Mouse (Mus musculus): Measurements from ENCODE around the gene Kcnj15. TPM values are rescaled to one million over a fixed set of nuclear protein-coding genes. Genes with fewer than 3 reads are reported as not detected.

Gene Kcnj15
- polyA plus RNA-seq, 1 experiment from 2014 or later = 3.8 TPM

DNA sequence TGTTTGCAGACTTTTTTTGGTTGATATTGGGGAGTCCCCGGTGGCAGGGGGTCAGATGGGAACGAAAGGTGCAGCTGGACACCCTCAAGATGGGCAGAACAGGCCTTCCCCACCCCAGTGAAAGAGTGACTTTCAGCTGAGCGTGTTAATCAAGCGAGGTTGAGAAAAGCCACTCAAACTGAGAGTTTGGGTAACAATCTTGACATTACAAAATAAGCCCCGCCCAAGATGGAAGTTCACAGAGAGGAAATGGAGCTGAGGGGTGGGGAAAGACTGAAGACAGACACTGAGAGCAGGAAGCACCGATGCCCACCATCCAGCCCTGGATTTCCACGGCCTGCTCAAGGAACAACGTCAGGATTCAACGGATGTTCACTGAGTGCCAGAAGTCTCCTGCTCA lies 91.2 kb downstream of the Kcnj15 start:
- Histone ChIP-seq H3K27ac (no peak overlapping the region), H3K4me1 (replicated peaks) (peaks cover 40% of the 10 kb centered on the region), H3K4me2 (no peak overlapping the region), H3K9me3 (replicated peaks) (no peaks in the 10 kb centered on the region), H3K9ac (no peak overlapping the region), H3K36me3 (no peaks in the 10 kb centered on the region), H3K27me3 (no peaks in the 10 kb centered on the region), H3K4me3 (no peak overlapping the region)
- WGBS = 84% methylated on average over 9 of the region's 9 CpGs
- no peak for ATAC-seq (replicated peaks; ENCODE audit: insufficient number of reproducible peaks, insufficient read depth, low FRiP score, low read depth)

DNA sequence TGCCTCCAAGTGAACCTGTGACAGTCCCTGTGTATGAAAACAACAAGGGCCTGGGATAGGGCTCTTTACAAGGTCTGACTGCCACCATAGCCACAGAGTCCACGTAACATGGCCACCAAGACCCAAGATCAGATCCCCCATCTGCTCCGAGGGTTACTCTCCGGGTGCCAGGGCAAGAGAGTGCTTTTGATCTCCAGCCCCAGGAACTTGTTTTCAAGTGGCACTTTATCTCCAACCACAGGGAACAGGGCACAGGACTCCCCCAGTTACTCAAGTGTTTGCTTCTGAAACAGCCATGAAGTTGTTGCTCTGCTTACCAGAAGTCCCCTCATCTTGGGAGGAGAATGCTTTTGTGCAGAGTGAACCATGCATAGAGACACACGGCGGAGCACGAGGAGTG lies 92.0 kb downstream of the Kcnj15 start:
- Histone ChIP-seq H3K4me3 (no peak overlapping the region), H3K9ac (no peak overlapping the region), H3K4me1 (replicated peaks) (peaks cover 43% of the 10 kb centered on the region), H3K27ac (no peak overlapping the region), H3K9me3 (replicated peaks) (no peaks in the 10 kb centered on the region), H3K4me2 (no peak overlapping the region), H3K27me3 (no peaks in the 10 kb centered on the region), H3K36me3 (no peaks in the 10 kb centered on the region)
- no peak for ATAC-seq (replicated peaks; ENCODE audit: insufficient number of reproducible peaks, insufficient read depth, low FRiP score, low read depth)
- 75% methylated on average over 6 of the region's 6 CpGs for WGBS

- Histone ChIP-seq H3K9ac (no peak overlapping the region), H3K4me1 (replicated peaks) (peaks cover 43% of the 10 kb centered on the region), H3K9me3 (replicated peaks) (no peaks in the 10 kb centered on the region), H3K27me3 (no peaks in the 10 kb centered on the region), H3K27ac (no peak overlapping the region), H3K36me3 (no peaks in the 10 kb centered on the region), H3K4me2 (no peak overlapping the region), H3K4me3 (no peak overlapping the region)
- no peak for ATAC-seq (replicated peaks; ENCODE audit: insufficient number of reproducible peaks, insufficient read depth, low FRiP score, low read depth)
- WGBS = 78% methylated on average over 5 of the region's 5 CpGs
Observed at GRCm38 (mm10) chr16:95349745-95350144, 92.4 kb downstream of the Kcnj15 start.
